Mouse (Mus musculus): ENCODE results near the gene Mmp12. TPM values are rescaled to one million over a fixed set of nuclear protein-coding genes. Genes with fewer than 3 reads are reported as not detected.
"Not testable (repeated sequence)": the region's sequence is repeated elsewhere in the genome, so short reads cannot be mapped to it uniquely, and the experiment has no call there.

The Mmp12 gene
- total and polyA plus RNA-seq, 3 experiments, result not detected

DNA sequence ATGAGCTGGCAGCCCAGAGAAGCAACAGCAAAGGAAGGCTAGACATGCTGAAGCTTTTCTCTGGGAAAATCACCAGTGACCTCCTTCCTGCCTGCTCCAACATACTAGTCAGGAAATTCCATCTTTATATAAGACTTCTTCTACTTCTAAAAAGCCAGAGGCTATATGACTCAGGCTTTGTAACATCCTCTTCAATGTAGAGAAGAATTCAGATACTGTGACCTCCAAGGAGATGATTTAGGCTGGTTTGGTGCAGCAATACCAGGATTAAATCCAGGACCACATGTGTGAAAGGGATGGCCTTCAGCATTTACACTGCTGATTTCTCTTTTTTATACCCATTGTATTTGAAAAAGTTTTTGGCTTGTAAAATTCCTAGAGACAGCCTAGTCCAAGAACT is 43.8 kb downstream of the Mmp12 start, which contains the start of gene Mmp1b:
Mmp1b (minus strand) TSS at position 101 of the 400 bp plus-strand sequence.
- Histone ChIP-seq H3K27ac (ENCODE audit: control insufficient read depth, low read depth, low read length) (no peak within 1 kb of the TSS), H3K9me3 (replicated peaks; ENCODE audit: insufficient read depth, low read length) (no peaks in the 10 kb centered on the region), H3K4me1 (ENCODE audit: control insufficient read depth in 1 of 2, insufficient read depth in 2 of 2, low read length in 2 of 2) (no peaks in the 10 kb centered on the region), H3K9ac (ENCODE audit: control insufficient read depth, low read depth, low read length, poor library complexity, severe bottlenecking) (no peak within 1 kb of the TSS), H3K36me3 (ENCODE audit: control insufficient read depth in 1 of 2, insufficient read depth in 2 of 2, low read length in 2 of 2) (no peaks in the 10 kb centered on the region), H3K79me2 (ENCODE audit: control insufficient read depth, insufficient read depth, low read length, poor library complexity) (no peaks in the 10 kb centered on the region), H3K4me3 (ENCODE audit: control insufficient read depth in 1 of 2, insufficient read depth in 1 of 2, low read depth in 2 of 2, low read length in 2 of 2) (no peak within 1 kb of the TSS), H3K27me3 (ENCODE audit: control insufficient read depth in 1 of 2, insufficient read depth in 2 of 2, low read length in 2 of 2) (no peaks in the 10 kb centered on the region)
- DNase-seq (ENCODE audit: low read depth, low spot score), result no peak
- TF ChIP-seq MEF2A (IDR thresholded peaks at IDR 0.05; ENCODE audit: extremely low read depth, insufficient replicate concordance, low read depth, low read length, poor library complexity, severe bottlenecking) (no peak), ETS1 (IDR thresholded peaks at IDR 0.05; ENCODE audit: low read depth, low read length) (no peak), RAD21 (IDR thresholded peaks at IDR 0.05; ENCODE audit: low read depth, low read length) (no peak)

DNA sequence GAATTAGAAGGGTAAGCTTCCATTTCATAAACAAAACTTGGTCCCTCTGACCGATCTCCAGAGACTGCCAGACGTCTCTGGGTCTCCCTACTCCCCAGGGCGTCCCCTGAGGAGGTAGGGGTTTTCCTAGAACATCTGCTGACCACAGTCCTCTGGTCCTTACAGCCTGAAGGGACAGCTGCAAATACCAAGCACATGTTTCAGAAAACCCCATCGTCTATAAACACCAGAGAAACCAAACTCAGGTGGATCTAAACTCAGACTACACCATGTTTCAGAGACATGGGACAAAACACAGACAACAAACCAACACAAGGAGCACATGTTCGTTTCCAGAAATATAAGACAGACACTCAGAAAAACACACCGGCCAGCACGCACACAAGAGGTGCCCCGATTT is 52.4 kb downstream of the Mmp12 start:
- H3K79me2 ChIP-seq (ENCODE audit: control insufficient read depth, insufficient read depth, low read length, poor library complexity); H3K27me3 ChIP-seq (ENCODE audit: control insufficient read depth in 1 of 2, insufficient read depth in 2 of 2, low read length in 2 of 2); H3K4me3 ChIP-seq (ENCODE audit: control insufficient read depth in 1 of 2, insufficient read depth in 1 of 2, low read depth in 2 of 2, low read length in 2 of 2); DNase-seq (ENCODE audit: low read depth, low spot score); H3K4me1 ChIP-seq (ENCODE audit: control insufficient read depth in 1 of 2, insufficient read depth in 2 of 2, low read length in 2 of 2); H3K9ac ChIP-seq (ENCODE audit: control insufficient read depth, low read depth, low read length, poor library complexity, severe bottlenecking); H3K27ac ChIP-seq (ENCODE audit: control insufficient read depth, low read depth, low read length); H3K36me3 ChIP-seq (ENCODE audit: control insufficient read depth in 1 of 2, insufficient read depth in 2 of 2, low read length in 2 of 2); H3K9me3 ChIP-seq (replicated peaks; ENCODE audit: insufficient read depth, low read length): not testable (repeated sequence)

Other genes with a start within 250 kb of the Mmp12 start
- gene Dync2h1, start 159.9 kb upstream of the Mmp12 start, total RNA-seq (2012; rRNA removed), result 3.2 and 4.1 TPM in 2 replicates
- 1 to 10 TPM in 1 of 2 experiments, not detected in 1; 4.5 TPM for gene Dync2h1, start 159.9 kb upstream of the Mmp12 start, polyA plus RNA-seq (2012; ENCODE audit: insufficient read depth in 1 of 2, insufficient read length in 2 of 2, low read depth in 1 of 2, low replicate concordance in 2 of 2, missing spikeins in 1 of 2)
- gene Dcun1d5, start 159.9 kb upstream of the Mmp12 start, total RNA-seq (2012; rRNA removed), result 181 and 187 TPM in 2 replicates
- 100 to 1,000 TPM in 1 of 2 experiments, not detected in 1; 242 TPM for gene Dcun1d5, start 159.9 kb upstream of the Mmp12 start, polyA plus RNA-seq (2012; ENCODE audit: insufficient read depth in 1 of 2, insufficient read length in 2 of 2, low read depth in 1 of 2, low replicate concordance in 2 of 2, missing spikeins in 1 of 2)
- gene Mmp13, start 71.9 kb upstream of the Mmp12 start, total RNA-seq (2012; rRNA removed), result not detected in 2 replicates
- gene Mmp13, start 71.9 kb upstream of the Mmp12 start, polyA plus RNA-seq (2012; ENCODE audit: insufficient read depth in 1 of 2, insufficient read length in 2 of 2, low read depth in 1 of 2, low replicate concordance in 2 of 2, missing spikeins in 1 of 2), result not detected
- gene Mmp1b, start 43.7 kb downstream of the Mmp12 start, total RNA-seq (2012; rRNA removed), result not detected in 2 replicates
- gene Mmp1b, start 43.7 kb downstream of the Mmp12 start, polyA plus RNA-seq (2012; ENCODE audit: insufficient read depth in 1 of 2, insufficient read length in 2 of 2, low read depth in 1 of 2, low replicate concordance in 2 of 2, missing spikeins in 1 of 2), result not detected
- gene Mmp3, start 101.4 kb downstream of the Mmp12 start, total RNA-seq (2012; rRNA removed), result not detected in 2 replicates
- not detected for gene Mmp3, start 101.4 kb downstream of the Mmp12 start, polyA plus RNA-seq (2012; ENCODE audit: insufficient read depth in 1 of 2, insufficient read length in 2 of 2, low read depth in 1 of 2, low replicate concordance in 2 of 2, missing spikeins in 1 of 2)
- gene Mmp10, start 158.0 kb downstream of the Mmp12 start, total RNA-seq (2012; rRNA removed), result not detected in 2 replicates
- not detected for gene Mmp10, start 158.0 kb downstream of the Mmp12 start, polyA plus RNA-seq (2012; ENCODE audit: insufficient read depth in 1 of 2, insufficient read length in 2 of 2, low read depth in 1 of 2, low replicate concordance in 2 of 2, missing spikeins in 1 of 2)
- gene Mmp8, start 214.1 kb downstream of the Mmp12 start, total RNA-seq (2012; rRNA removed), result not detected in 2 replicates
- gene Mmp8, start 214.1 kb downstream of the Mmp12 start, polyA plus RNA-seq (2012; ENCODE audit: insufficient read depth in 1 of 2, insufficient read length in 2 of 2, low read depth in 1 of 2, low replicate concordance in 2 of 2, missing spikeins in 1 of 2), result not detected
- 0.27 TPM in 1 of 2 replicates, not detected in the other for gene Mmp27, start 227.0 kb downstream of the Mmp12 start, total RNA-seq (2012; rRNA removed)
- gene Mmp27, start 227.0 kb downstream of the Mmp12 start, polyA plus RNA-seq (2012; ENCODE audit: insufficient read depth in 1 of 2, insufficient read length in 2 of 2, low read depth in 1 of 2, low replicate concordance in 2 of 2, missing spikeins in 1 of 2), result not detected